Mouse (Mus musculus): ENCODE data around the gene Syn3. TPM values are rescaled to one million over a fixed set of nuclear protein-coding genes. Genes with fewer than 3 reads are reported as not detected.

Syn3 gene
- polyA plus RNA-seq, 1 experiment from 2014 or later = 4.4 TPM

DNA sequence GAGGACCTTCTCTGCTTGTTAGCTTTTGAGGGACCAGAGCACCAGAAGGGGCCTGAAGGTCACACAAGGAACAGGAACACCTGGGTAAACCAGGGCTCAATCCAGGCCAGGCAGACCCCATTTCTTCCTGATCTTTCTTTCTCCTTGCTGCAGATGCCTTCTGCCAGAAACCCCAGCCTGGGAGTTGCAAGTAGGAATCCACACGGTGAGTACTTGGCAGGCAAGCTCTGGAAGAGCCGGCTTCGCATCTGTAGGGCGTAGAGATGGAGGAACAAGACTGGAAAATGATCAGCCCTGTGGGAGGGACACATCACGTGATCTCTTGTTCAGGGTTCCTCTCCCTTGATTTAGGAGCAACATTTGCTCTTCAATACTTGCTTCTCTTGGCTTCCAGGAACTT is 310.8 kb downstream of the Syn3 start:
- H3K36me3 ChIP-seq (ENCODE audit: control insufficient read depth, insufficient read depth, low read length) = no peaks in the 10 kb centered on the region
- H3K4me3 ChIP-seq (ENCODE audit: low read depth, low read length) = no peak overlapping the region
- no peak overlapping the region for H3K27ac ChIP-seq (ENCODE audit: low read depth, low read length)
- H3K4me1 ChIP-seq (ENCODE audit: control insufficient read depth, insufficient read depth, low read length) = no peaks in the 10 kb centered on the region
- no peaks in the 10 kb centered on the region for H3K9me3 ChIP-seq (ENCODE audit: control insufficient read depth, low read length)
- H3K9ac ChIP-seq (ENCODE audit: low read length) = no peak overlapping the region
- DNase-seq (ENCODE audit: low spot score, missing footprints) (no peak), ATAC-seq (ENCODE audit: low FRiP score) (no peak)
- H3K4me2 ChIP-seq = no peak overlapping the region
- WGBS = 87% methylated on average over 5 of the region's 5 CpGs
- H3K27me3 ChIP-seq (ENCODE audit: control insufficient read depth, insufficient read depth, low read length) = no peaks in the 10 kb centered on the region

DNA sequence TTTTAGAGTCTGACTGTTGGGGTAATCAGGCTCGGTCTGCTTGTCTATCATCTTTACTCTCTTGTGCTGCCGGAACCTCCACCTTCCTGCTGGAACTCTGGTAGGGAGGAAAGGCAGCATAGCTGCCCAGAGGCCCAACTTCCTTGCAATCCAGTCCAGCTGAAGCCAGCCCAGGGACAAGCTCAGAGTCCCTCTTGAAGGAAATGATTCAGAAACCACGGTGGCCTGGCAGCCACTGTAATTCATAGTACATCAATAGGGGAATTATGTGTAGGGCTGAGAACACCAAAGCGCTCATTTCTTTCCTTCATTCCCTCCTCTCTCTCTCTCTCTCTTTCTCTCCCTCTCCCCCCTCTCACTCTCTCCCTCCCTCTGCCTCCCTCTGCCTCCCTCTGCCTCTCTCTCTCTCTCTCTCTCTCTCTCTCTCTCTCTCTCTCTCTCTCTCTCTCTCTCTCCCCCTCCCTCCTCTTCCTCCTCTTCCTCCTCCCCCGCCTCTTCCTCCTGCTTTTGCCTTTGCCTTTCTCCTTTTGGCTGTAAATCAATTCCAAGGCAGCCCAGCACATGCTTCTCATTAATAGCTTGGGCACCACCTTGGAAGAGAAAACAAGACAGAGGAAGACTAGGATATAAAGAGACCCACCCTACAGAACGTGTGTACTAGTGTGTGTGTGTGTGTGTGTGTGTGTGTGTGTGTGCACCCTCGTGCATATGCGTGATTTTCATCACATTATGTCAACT is 315.4 kb downstream of the Syn3 start:
- no peaks in the 10 kb centered on the region for H3K9me3 ChIP-seq (ENCODE audit: control insufficient read depth, low read length)
- H3K36me3 ChIP-seq (ENCODE audit: control insufficient read depth, insufficient read depth, low read length) = no peaks in the 10 kb centered on the region
- DNase-seq (ENCODE audit: low spot score, missing footprints) = no peak
- no peaks in the 10 kb centered on the region for H3K4me1 ChIP-seq (ENCODE audit: control insufficient read depth, insufficient read depth, low read length)
- no peak overlapping the region for H3K4me2 ChIP-seq
- WGBS = 77% methylated on average over 8 of the region's 8 CpGs
- no peak for ATAC-seq (ENCODE audit: low FRiP score)
- H3K27me3 ChIP-seq (ENCODE audit: control insufficient read depth, insufficient read depth, low read length) = no peaks in the 10 kb centered on the region
- H3K27ac ChIP-seq (ENCODE audit: low read depth, low read length) = no peak overlapping the region
- H3K4me3 ChIP-seq (ENCODE audit: low read depth, low read length) = no peak overlapping the region
- no peak overlapping the region for H3K9ac ChIP-seq (ENCODE audit: low read length)

GRCm38 (mm10) chr10:86182183-86182805 is 316.4 kb downstream of the Syn3 start:
- no peaks in the 10 kb centered on the region for H3K4me1 ChIP-seq (ENCODE audit: control insufficient read depth, insufficient read depth, low read length)
- no peaks in the 10 kb centered on the region for H3K36me3 ChIP-seq (ENCODE audit: control insufficient read depth, insufficient read depth, low read length)
- H3K27ac ChIP-seq (ENCODE audit: low read depth, low read length) = no peak overlapping the region
- no peak for ATAC-seq (ENCODE audit: low FRiP score)
- no peaks in the 10 kb centered on the region for H3K9me3 ChIP-seq (ENCODE audit: control insufficient read depth, low read length)
- H3K27me3 ChIP-seq (ENCODE audit: control insufficient read depth, insufficient read depth, low read length) = no peaks in the 10 kb centered on the region
- no peak overlapping the region for H3K4me2 ChIP-seq
- H3K4me3 ChIP-seq (ENCODE audit: low read depth, low read length) = no peak overlapping the region
- no peak overlapping the region for H3K9ac ChIP-seq (ENCODE audit: low read length)
- 36% methylated on average over 3 of the region's 3 CpGs for WGBS
- no peak for DNase-seq (ENCODE audit: low spot score, missing footprints)

GRCm38 (mm10) chr10:86176411-86176810 is 322.3 kb downstream of the Syn3 start:
- Histone ChIP-seq H3K9ac (ENCODE audit: low read length) (no peak overlapping the region), H3K36me3 (ENCODE audit: control insufficient read depth, insufficient read depth, low read length) (no peaks in the 10 kb centered on the region), H3K27me3 (ENCODE audit: control insufficient read depth, insufficient read depth, low read length) (no peaks in the 10 kb centered on the region), H3K4me1 (ENCODE audit: control insufficient read depth, insufficient read depth, low read length) (no peaks in the 10 kb centered on the region), H3K27ac (ENCODE audit: low read depth, low read length) (no peak overlapping the region), H3K9me3 (ENCODE audit: control insufficient read depth, low read length) (no peaks in the 10 kb centered on the region), H3K4me3 (ENCODE audit: low read depth, low read length) (no peak overlapping the region), H3K4me2 (no peak overlapping the region)
- WGBS = 90% methylated on average over 2 of the region's 2 CpGs
- ATAC-seq (ENCODE audit: low FRiP score) (no peak), DNase-seq (ENCODE audit: low spot score, missing footprints) (no peak)

- Histone ChIP-seq H3K9me3 (ENCODE audit: control insufficient read depth, low read length) (no peaks in the 10 kb centered on the region), H3K36me3 (ENCODE audit: control insufficient read depth, insufficient read depth, low read length) (no peaks in the 10 kb centered on the region), H3K27me3 (ENCODE audit: control insufficient read depth, insufficient read depth, low read length) (no peaks in the 10 kb centered on the region), H3K27ac (ENCODE audit: low read depth, low read length) (no peak overlapping the region), H3K4me3 (ENCODE audit: low read depth, low read length) (no peak overlapping the region), H3K4me2 (no peak overlapping the region), H3K4me1 (ENCODE audit: control insufficient read depth, insufficient read depth, low read length) (no peaks in the 10 kb centered on the region), H3K9ac (ENCODE audit: low read length) (no peak overlapping the region)
- 86% methylated on average over 6 of the region's 6 CpGs for WGBS
- DNase-seq (ENCODE audit: low spot score, missing footprints) (no peak), ATAC-seq (ENCODE audit: low FRiP score) (no peak)
Observed at GRCm38 (mm10) chr10:86174017-86174416, 324.7 kb downstream of the Syn3 start.

- no peak for ATAC-seq (ENCODE audit: low FRiP score)
- Histone ChIP-seq H3K27ac (ENCODE audit: low read depth, low read length) (no peak overlapping the region), H3K9ac (ENCODE audit: low read length) (no peak overlapping the region), H3K4me1 (ENCODE audit: control insufficient read depth, insufficient read depth, low read length) (no peaks in the 10 kb centered on the region), H3K27me3 (ENCODE audit: control insufficient read depth, insufficient read depth, low read length) (no peaks in the 10 kb centered on the region), H3K4me3 (ENCODE audit: low read depth, low read length) (no peak overlapping the region), H3K36me3 (ENCODE audit: control insufficient read depth, insufficient read depth, low read length) (no peaks in the 10 kb centered on the region), H3K4me2 (no peak overlapping the region), H3K9me3 (ENCODE audit: control insufficient read depth, low read length) (no peaks in the 10 kb centered on the region)
- DNase-seq (ENCODE audit: low spot score, missing footprints) = no peak
- 93% methylated on average over 4 of the region's 4 CpGs for whole genome bisulfite sequencing
Observed at GRCm38 (mm10) chr10:86173284-86173683, 325.4 kb downstream of the Syn3 start.

DNA sequence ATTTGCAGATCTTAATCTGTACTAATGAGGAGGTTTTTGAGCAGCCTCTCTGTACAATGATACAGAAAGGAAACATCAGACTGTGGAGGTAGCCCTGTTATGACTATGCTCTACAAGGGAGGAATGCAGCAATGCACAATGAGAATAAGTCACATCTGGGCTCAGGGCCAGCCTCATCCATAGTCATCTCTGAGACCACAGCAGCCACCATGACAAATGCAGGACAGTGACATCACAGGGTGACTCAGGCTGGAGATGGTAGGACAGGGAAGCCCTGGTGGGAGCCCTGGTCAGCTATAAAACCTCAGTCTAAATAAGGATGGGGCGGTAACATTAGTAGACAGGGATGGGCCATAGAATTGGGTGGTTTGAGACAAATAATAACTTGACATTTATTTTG is 327.4 kb downstream of the Syn3 start:
- WGBS = 86% methylated on average over 1 of the region's 1 CpGs
- peaks cover 8% of the 10 kb centered on the region; the same call in 1 of the 2 replicates for H3K4me1 ChIP-seq (ENCODE audit: control insufficient read depth, insufficient read depth, low read length)
- DNase-seq (ENCODE audit: low spot score, missing footprints) (no peak), ATAC-seq (ENCODE audit: low FRiP score) (no peak)
- no peaks in the 10 kb centered on the region for H3K36me3 ChIP-seq (ENCODE audit: control insufficient read depth, insufficient read depth, low read length)
- H3K27me3 ChIP-seq (ENCODE audit: control insufficient read depth, insufficient read depth, low read length) = no peaks in the 10 kb centered on the region
- no peak overlapping the region for H3K9ac ChIP-seq (ENCODE audit: low read length)
- H3K4me3 ChIP-seq (ENCODE audit: low read depth, low read length) = no peak overlapping the region
- no peak overlapping the region for H3K4me2 ChIP-seq
- no peak overlapping the region for H3K27ac ChIP-seq (ENCODE audit: low read depth, low read length)
- no peaks in the 10 kb centered on the region for H3K9me3 ChIP-seq (ENCODE audit: control insufficient read depth, low read length)

DNA sequence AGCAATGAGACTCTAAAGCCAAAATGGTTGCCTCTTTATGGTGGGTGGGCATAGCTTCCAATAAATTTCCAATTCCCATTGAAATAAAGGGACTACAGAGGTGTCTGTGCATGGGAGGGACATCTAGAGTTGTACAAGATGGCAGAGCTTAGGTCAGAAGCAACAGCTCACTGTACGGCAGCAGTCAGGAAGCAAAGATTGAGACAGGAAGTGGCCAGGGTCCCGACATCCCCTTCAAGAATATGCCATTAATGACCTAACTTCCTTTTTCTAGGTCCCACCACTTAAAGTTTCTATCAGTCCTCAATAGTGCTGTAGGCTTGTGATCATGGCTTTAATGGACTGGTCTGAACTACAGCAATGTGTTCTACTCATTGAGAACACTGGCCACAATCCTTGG is 330.6 kb downstream of the Syn3 start:
- H3K9ac ChIP-seq (ENCODE audit: low read length) = no peak overlapping the region
- no peak overlapping the region for H3K27ac ChIP-seq (ENCODE audit: low read depth, low read length)
- no peaks in the 10 kb centered on the region for H3K9me3 ChIP-seq (ENCODE audit: control insufficient read depth, low read length)
- H3K36me3 ChIP-seq (ENCODE audit: control insufficient read depth, insufficient read depth, low read length) = no peaks in the 10 kb centered on the region
- no peak overlapping the region for H3K4me2 ChIP-seq
- H3K4me1 ChIP-seq (ENCODE audit: control insufficient read depth, insufficient read depth, low read length) = peaks cover 8% of the 10 kb centered on the region; the same call in 1 of the 2 replicates
- DNase-seq (ENCODE audit: low spot score, missing footprints) = no peak
- H3K27me3 ChIP-seq (ENCODE audit: control insufficient read depth, insufficient read depth, low read length) = no peaks in the 10 kb centered on the region
- ATAC-seq (ENCODE audit: low FRiP score) = no peak
- no peak overlapping the region for H3K4me3 ChIP-seq (ENCODE audit: low read depth, low read length)
- 90% methylated on average over 2 of the region's 2 CpGs for WGBS

GRCm38 (mm10) chr10:86166854-86167268 is 331.8 kb downstream of the Syn3 start:
- peak; percentile 88 for DNase-seq (ENCODE audit: low spot score, missing footprints)
- Histone ChIP-seq H3K9ac (ENCODE audit: low read length) (no peak overlapping the region), H3K4me1 (ENCODE audit: control insufficient read depth, insufficient read depth, low read length) (peaks cover 8% of the 10 kb centered on the region; the same call in 1 of the 2 replicates), H3K4me3 (ENCODE audit: low read depth, low read length) (no peak overlapping the region), H3K27me3 (ENCODE audit: control insufficient read depth, insufficient read depth, low read length) (no peaks in the 10 kb centered on the region), H3K36me3 (ENCODE audit: control insufficient read depth, insufficient read depth, low read length) (no peaks in the 10 kb centered on the region), H3K27ac (ENCODE audit: low read depth, low read length) (peak overlapping the region; percentile 21; the same call in 1 of the 2 replicates), H3K9me3 (ENCODE audit: control insufficient read depth, low read length) (no peaks in the 10 kb centered on the region), H3K4me2 (no peak overlapping the region)
- WGBS = 6% methylated on average over 4 of the region's 4 CpGs
- no peak for ATAC-seq (ENCODE audit: low FRiP score)

Data from midbrain, embryonic 11.5 days (tissue).